Mouse (Mus musculus) liver, embryonic 16.5 days (tissue): ENCODE results near the gene Smarcb1. TPM values are rescaled to one million over a fixed set of nuclear protein-coding genes. Genes with fewer than 3 reads are reported as not detected.
"Not testable (repeated sequence)": the region's sequence is repeated elsewhere in the genome, so short reads cannot be mapped to it uniquely, and the experiment has no call there.

Experiments used
- ATAC-seq: fragments of 200-750 bp; cut with Nextera tagmentation; 2 replicates; pipeline ENCODE4 v1.8.0; 2017; ENCODE audit warnings: low read depth, mild to moderate bottlenecking, moderate number of reproducible peaks, moderate library complexity
- H3K27ac ChIP-seq: fragments of 300-500 bp; sonication (generic); 2 replicates; pipeline ENCODE4 v1.5.1; 2014; ENCODE audit warnings: mild to moderate bottlenecking, low read length
- H3K27me3 ChIP-seq: fragments of 300-500 bp; sonication (generic); 2 replicates; pipeline ENCODE4 v1.6.1; 2014; ENCODE audit warnings: low read depth, low read length, mixed read lengths; ENCODE audit not compliant: control insufficient read depth, insufficient read depth
- H3K36me3 ChIP-seq: fragments of 300-500 bp; sonication (generic); 2 replicates; pipeline ENCODE4 v1.6.1; 2014; ENCODE audit warnings: mild to moderate bottlenecking; ENCODE audit not compliant: control insufficient read depth, insufficient read depth
- H3K4me1 ChIP-seq: fragments of 300-500 bp; sonication (generic); 2 replicates; pipeline ENCODE4 v1.6.1; 2014; ENCODE audit warnings: low read depth, low read length, mixed read lengths; ENCODE audit not compliant: control insufficient read depth
- H3K4me2 ChIP-seq: fragments of 300-500 bp; sonication (generic); 2 replicates; pipeline ENCODE4 v1.6.1; 2014; ENCODE audit warnings: low read depth, low read length, mixed read lengths
- H3K4me3 ChIP-seq: fragments of 300-500 bp; sonication (generic); 2 replicates; pipeline ENCODE4 v1.5.1; 2014; ENCODE audit warnings: low read depth, mild to moderate bottlenecking, low read length
- H3K9ac ChIP-seq: fragments of 300-500 bp; sonication (generic); 2 replicates; pipeline ENCODE4 v1.6.1; 2014; ENCODE audit warnings: low read depth, low read length
- H3K9me3 ChIP-seq: fragments of 300-500 bp; sonication (generic); replicated peaks from 2 replicates; pipeline ENCODE4 v1.6.1; 2016; ENCODE audit warnings: low read length; ENCODE audit not compliant: control insufficient read depth
- WGBS: fragments of 180-500 bp; shearing (Covaris S2); extraction: QIAGEN DNeasy Blood & Tissue Kit; methylation state at CpG from one replicate; pipeline ENCODE4 v1.1.7; 2014; ENCODE audit not compliant: insufficient replicate concordance; 5-methylcytosine and 5-hydroxymethylcytosine counted together
- polyA plus RNA-seq: library from polyadenylated mRNA; unstranded; fragments of >200 nt; fragmentation: Nextera tagmentation; extraction: Ambion mirVana; gene quantifications from 2 replicates; pipeline ENCODE4 v1.2.1, GENCODE M21; 2015

The Smarcb1 gene
- polyA plus RNA-seq, 1 experiment from 2014 or later: 56.8 TPM

DNA sequence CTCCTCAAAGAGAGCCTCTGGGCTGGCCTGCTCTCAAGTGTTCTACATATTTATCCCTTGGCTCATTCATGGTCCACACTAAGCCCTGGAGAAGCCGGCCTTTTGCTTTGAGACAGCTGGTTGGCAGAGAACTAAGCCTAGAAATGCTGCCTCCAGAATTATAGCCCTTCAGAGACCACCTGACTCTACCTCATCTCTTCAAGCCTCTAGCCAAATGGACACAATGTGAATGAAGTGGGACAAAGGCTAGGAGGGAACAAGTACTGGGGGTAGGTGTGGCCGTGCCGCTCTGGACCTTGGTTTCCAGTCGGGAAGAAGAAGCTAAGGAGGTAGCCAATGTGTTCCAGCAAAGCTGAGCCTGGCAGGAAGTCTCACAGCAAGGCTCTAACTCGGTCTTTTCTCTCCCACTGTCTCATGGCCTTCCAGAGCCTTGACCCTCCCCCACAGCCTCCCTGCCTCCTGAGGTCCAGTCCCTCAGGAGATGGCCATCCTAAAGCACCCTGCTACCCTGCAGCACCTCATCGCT is 23.3 kb downstream of the Smarcb1 start:
- ATAC-seq: no peak
- Histone ChIP-seq H3K4me2 (no peak overlapping the region), H3K27ac (no peak overlapping the region), H3K4me1 (peaks cover 7% of the 10 kb centered on the region), H3K4me3 (no peak overlapping the region), H3K27me3 (no peaks in the 10 kb centered on the region), H3K9me3 (no peaks in the 10 kb centered on the region), H3K36me3 (peaks cover 33% of the 10 kb centered on the region), H3K9ac (no peak overlapping the region)
- 71% methylated on average over 6 of the region's 6 CpGs for WGBS

DNA sequence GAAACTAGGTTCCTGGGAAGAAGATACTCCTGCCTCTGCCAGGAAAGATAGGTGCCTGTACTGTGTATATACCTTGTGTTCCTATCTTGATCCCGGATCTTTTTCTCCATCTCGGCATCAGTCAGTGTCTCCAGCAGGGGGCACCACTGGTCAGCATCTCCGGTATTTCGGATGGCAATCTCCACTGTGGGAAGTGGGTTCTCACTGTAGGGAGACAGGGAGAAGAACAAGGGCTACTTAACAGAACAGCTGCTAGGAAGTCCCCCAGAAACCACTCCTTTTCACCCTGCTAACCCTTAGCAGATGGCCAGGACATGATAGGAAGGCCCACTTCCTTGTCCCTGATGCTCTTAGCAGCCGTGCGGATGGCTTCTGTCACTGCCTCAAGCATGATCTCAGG is 24.0 kb downstream of the Smarcb1 start:
- H3K4me3 ChIP-seq: no peak overlapping the region
- peaks cover 13% of the 10 kb centered on the region for H3K4me1 ChIP-seq
- peaks cover 26% of the 10 kb centered on the region for H3K36me3 ChIP-seq
- H3K27me3 ChIP-seq: no peaks in the 10 kb centered on the region
- 49% methylated on average over 6 of the region's 6 CpGs for WGBS
- no peak overlapping the region for H3K27ac ChIP-seq
- H3K9me3 ChIP-seq: no peaks in the 10 kb centered on the region
- no peak overlapping the region for H3K9ac ChIP-seq
- H3K4me2 ChIP-seq: no peak overlapping the region
- ATAC-seq: no peak

DNA sequence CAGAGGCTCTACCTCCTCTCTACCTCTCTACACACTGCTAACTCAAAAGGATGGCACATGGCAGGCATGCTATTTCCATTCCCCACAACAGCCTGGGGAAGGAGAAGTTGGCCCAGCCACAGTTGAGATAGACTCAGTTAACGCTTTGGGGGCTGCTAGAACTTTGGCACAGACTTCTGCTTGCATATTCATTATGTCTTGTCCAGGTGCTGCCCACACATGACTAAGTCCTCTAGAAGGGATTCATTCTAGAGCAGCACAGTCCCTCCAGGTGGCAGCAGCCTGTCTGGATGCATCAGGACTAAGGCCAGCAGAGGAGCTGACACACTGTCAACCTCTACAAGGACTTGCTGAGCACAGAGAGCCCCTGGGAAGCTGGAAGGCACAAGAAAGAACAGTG is 25.2 kb downstream of the Smarcb1 start:
- H3K9me3 ChIP-seq: no peaks in the 10 kb centered on the region
- H3K27me3 ChIP-seq: no peaks in the 10 kb centered on the region
- H3K27ac ChIP-seq: no peak overlapping the region
- 77% methylated on average over 1 of the region's 1 CpGs for WGBS
- H3K4me3 ChIP-seq: no peak overlapping the region
- no peak overlapping the region for H3K9ac ChIP-seq
- no peak overlapping the region for H3K4me2 ChIP-seq
- H3K4me1 ChIP-seq: peaks cover 13% of the 10 kb centered on the region
- H3K36me3 ChIP-seq: peaks cover 25% of the 10 kb centered on the region
- ATAC-seq: no peak

- no peak for ATAC-seq
- WGBS: 84% methylated on average over 5 of the region's 5 CpGs
- no peak overlapping the region for H3K4me3 ChIP-seq
- peaks cover 13% of the 10 kb centered on the region for H3K4me1 ChIP-seq
- H3K9me3 ChIP-seq: no peaks in the 10 kb centered on the region
- H3K9ac ChIP-seq: no peak overlapping the region
- no peaks in the 10 kb centered on the region for H3K27me3 ChIP-seq
- no peak overlapping the region for H3K27ac ChIP-seq
- H3K4me2 ChIP-seq: no peak overlapping the region
- H3K36me3 ChIP-seq: peaks cover 24% of the 10 kb centered on the region
Observed at GRCm38 (mm10) chr10:75895730-75896129, 25.7 kb downstream of the Smarcb1 start.

- 73% methylated on average over 6 of the region's 6 CpGs for WGBS
- H3K4me1 ChIP-seq: peaks cover 13% of the 10 kb centered on the region
- no peak for ATAC-seq
- H3K9ac ChIP-seq: no peak overlapping the region
- no peak overlapping the region for H3K27ac ChIP-seq
- no peaks in the 10 kb centered on the region for H3K9me3 ChIP-seq
- no peak overlapping the region for H3K4me2 ChIP-seq
- no peaks in the 10 kb centered on the region for H3K27me3 ChIP-seq
- H3K4me3 ChIP-seq: no peak overlapping the region
- H3K36me3 ChIP-seq: peaks cover 19% of the 10 kb centered on the region
Observed at GRCm38 (mm10) chr10:75894601-75895000, 26.8 kb downstream of the Smarcb1 start.

DNA sequence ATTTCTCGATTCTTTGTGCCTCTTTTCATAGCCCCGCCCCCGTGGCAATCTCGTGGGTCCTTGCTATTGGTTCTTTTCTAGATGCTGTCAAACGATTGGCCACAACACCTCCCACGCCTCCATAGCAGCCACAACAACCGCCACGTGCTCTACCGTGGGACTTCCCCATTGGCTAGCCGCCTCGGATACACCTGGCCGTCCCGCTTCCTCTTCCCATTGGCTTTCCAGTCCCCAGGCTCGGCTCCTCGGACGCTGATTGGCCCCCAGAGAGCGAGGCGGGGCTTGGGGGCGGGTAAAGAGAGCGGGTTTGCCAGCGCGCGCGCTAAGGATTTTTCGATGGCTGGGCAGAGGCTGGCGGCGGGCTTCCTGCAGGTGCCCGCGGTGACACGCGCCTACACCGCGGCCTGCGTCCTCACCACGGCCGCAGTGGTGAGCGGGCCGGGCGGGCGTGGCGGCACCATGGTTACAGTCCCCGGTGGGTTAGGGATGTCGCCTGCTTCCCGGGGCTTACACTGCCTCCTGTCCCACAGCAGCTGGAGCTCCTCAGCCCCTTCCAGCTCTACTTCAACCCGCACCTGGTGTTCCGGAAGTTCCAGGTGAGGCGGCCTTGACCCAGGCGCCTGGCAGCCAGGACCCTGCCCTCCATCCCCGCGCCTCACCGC is 28.2 kb downstream of the Smarcb1 start, which contains the start of gene Derl3:
Derl3 (plus strand) TSS at position 325 of the 662 bp plus-strand sequence.
- ATAC-seq: peak; percentile 100
- Histone ChIP-seq H3K4me2 (peak within 1 kb of the TSS; percentile 75), H3K27ac (no peak within 1 kb of the TSS), H3K4me1 (peaks cover 13% of the 10 kb centered on the region), H3K36me3 (peaks cover 19% of the 10 kb centered on the region), H3K27me3 (no peaks in the 10 kb centered on the region), H3K9me3 (no peaks in the 10 kb centered on the region), H3K9ac (peak within 1 kb of the TSS; percentile 22; the same call in 1 of the 2 replicates), H3K4me3 (peak within 1 kb of the TSS; percentile 51)
- WGBS: 1% methylated on average over 51 of the region's 51 CpGs

- WGBS: 51% methylated on average over 8 of the region's 8 CpGs
- no peak for ATAC-seq
- no peak overlapping the region for H3K4me3 ChIP-seq
Observed at GRCm38 (mm10) chr10:75889406-75890153, 31.8 kb downstream of the Smarcb1 start.

DNA sequence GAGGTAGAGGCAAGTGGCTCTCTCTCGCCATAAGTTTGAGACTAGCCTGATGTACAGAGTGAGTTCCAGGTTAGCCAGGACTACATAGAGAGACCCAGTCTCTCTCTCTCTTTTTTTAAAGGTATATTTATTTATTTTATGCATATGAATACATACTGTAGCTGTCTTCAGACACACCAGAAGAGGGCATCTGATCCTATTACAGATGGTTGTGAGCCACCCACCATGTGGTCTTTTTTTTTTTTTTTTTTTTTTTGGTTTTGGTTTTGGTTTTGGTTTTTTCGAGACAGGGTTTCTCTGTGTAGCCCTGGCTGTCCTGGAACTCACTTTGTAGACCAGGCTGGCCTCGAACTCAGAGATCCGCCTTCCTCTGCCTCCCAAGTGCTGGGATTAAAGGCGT is 33.9 kb downstream of the Smarcb1 start:
- not testable (repeated sequence) for ATAC-seq, H3K9ac ChIP-seq, H3K9me3 ChIP-seq, H3K4me1 ChIP-seq, H3K4me2 ChIP-seq, H3K27ac ChIP-seq, H3K4me3 ChIP-seq, H3K27me3 ChIP-seq, H3K36me3 ChIP-seq
- WGBS: 62% methylated on average over 5 of the region's 5 CpGs

More at GRCm38 (mm10) chr10:75889406-75890153, 31.8 kb downstream of the Smarcb1 start:
- Histone ChIP-seq H3K9me3 (no peaks in the 10 kb centered on the region), H3K36me3 (no peaks in the 10 kb centered on the region; the same call in 1 of the 2 replicates), H3K4me2 (no peak overlapping the region), H3K4me1 (peaks cover 13% of the 10 kb centered on the region), H3K27ac (no peak overlapping the region), H3K27me3 (no peaks in the 10 kb centered on the region), H3K9ac (no peak overlapping the region)

- H3K9me3 ChIP-seq: no peaks in the 10 kb centered on the region
- WGBS: 72% methylated on average over 8 of the region's 8 CpGs
- H3K4me2 ChIP-seq: no peak overlapping the region
- H3K9ac ChIP-seq: no peak overlapping the region
- no peaks in the 10 kb centered on the region for H3K36me3 ChIP-seq
- no peak for ATAC-seq
- H3K4me1 ChIP-seq: no peaks in the 10 kb centered on the region
- H3K27me3 ChIP-seq: peaks cover 12% of the 10 kb centered on the region
- H3K27ac ChIP-seq: no peak overlapping the region
- no peak overlapping the region for H3K4me3 ChIP-seq
Observed at GRCm38 (mm10) chr10:75884742-75885141, 36.7 kb downstream of the Smarcb1 start.
